Mouse (Mus musculus) heart, embryonic 11.5 days (tissue): ENCODE results near the gene Rab43. TPM values are rescaled to one million over a fixed set of nuclear protein-coding genes. Genes with fewer than 3 reads are reported as not detected.
"Not testable (repeated sequence)": the region's sequence is repeated elsewhere in the genome, so short reads cannot be mapped to it uniquely, and the experiment has no call there.

ENCODE experiments used
- ATAC-seq: fragments of 200-750 bp; cut with Nextera tagmentation; replicated peaks from 2 replicates; pipeline ENCODE4 v1.8.0; 2017; ENCODE audit warnings: moderate library complexity; ENCODE audit not compliant: insufficient number of reproducible peaks, low FRiP score, low TSS enrichment
- H3K27ac ChIP-seq: fragments of 300-500 bp; sonication (generic); 2 replicates; pipeline ENCODE4 v1.5.1; 2014; ENCODE audit warnings: mild to moderate bottlenecking, low read depth, low read length
- H3K27me3 ChIP-seq: fragments of 300-500 bp; sonication (generic); 2 replicates; pipeline ENCODE4 v1.6.1; 2014; ENCODE audit warnings: mild to moderate bottlenecking, low read length, mixed read lengths; ENCODE audit not compliant: control insufficient read depth, insufficient read depth
- H3K36me3 ChIP-seq: fragments of 300-500 bp; sonication (generic); 2 replicates; pipeline ENCODE4 v1.6.1; 2014; ENCODE audit warnings: mild to moderate bottlenecking, low read length, moderate library complexity, mixed read lengths; ENCODE audit not compliant: control insufficient read depth, insufficient read depth
- H3K4me1 ChIP-seq: fragments of 300-500 bp; sonication (generic); 2 replicates; pipeline ENCODE4 v1.6.1; 2014; ENCODE audit warnings: low read length; ENCODE audit not compliant: control insufficient read depth, insufficient read depth
- H3K4me2 ChIP-seq: fragments of 300-500 bp; sonication (generic); 2 replicates; pipeline ENCODE4 v1.6.1; 2014; ENCODE audit warnings: mild to moderate bottlenecking, moderate library complexity
- H3K4me3 ChIP-seq: fragments of 300-500 bp; sonication (generic); 2 replicates; pipeline ENCODE4 v1.5.1; 2014; ENCODE audit warnings: low read depth, low read length
- H3K9ac ChIP-seq: fragments of 300-500 bp; sonication (generic); 2 replicates; pipeline ENCODE4 v1.6.1; 2014; ENCODE audit warnings: mild to moderate bottlenecking, low read depth, low read length, moderate library complexity
- H3K9me3 ChIP-seq: fragments of 300-500 bp; sonication (generic); replicated peaks from 2 replicates; pipeline ENCODE4 v1.6.1; 2016; ENCODE audit warnings: low read length; ENCODE audit not compliant: control insufficient read depth
- WGBS: fragments of 180-500 bp; shearing (Covaris S2); extraction: QIAGEN DNeasy Blood & Tissue Kit; methylation state at CpG from one replicate; pipeline ENCODE4 v1.1.7; 2014; ENCODE audit not compliant: insufficient replicate concordance; 5-methylcytosine and 5-hydroxymethylcytosine counted together
- polyA plus RNA-seq: library from polyadenylated mRNA; unstranded; fragments of >200 nt; fragmentation: Nextera tagmentation; extraction: Ambion mirVana; gene quantifications from 2 replicates; pipeline ENCODE4 v1.2.1, GENCODE M21; 2014

The Rab43 gene
- polyA plus RNA-seq, 1 experiment from 2014 or later, result 6.4 TPM

GRCm38 (mm10) chr6:87776663-87777062 is 35.3 kb downstream of the Rab43 start:
- WGBS, result 86% methylated on average over 1 of the region's 1 CpGs
- no peak overlapping the region for H3K4me2 ChIP-seq
- ATAC-seq, result no peak
- H3K9ac ChIP-seq, result no peak overlapping the region
- 0 out of 2 replicates have a peak overlapping the region, but pooled peaks have one; percentile 15 for H3K27ac ChIP-seq
- H3K36me3 ChIP-seq, result no peaks in the 10 kb centered on the region
- no peaks in the 10 kb centered on the region for H3K4me1 ChIP-seq
- H3K9me3 ChIP-seq, result no peaks in the 10 kb centered on the region
- no peaks in the 10 kb centered on the region for H3K27me3 ChIP-seq
- H3K4me3 ChIP-seq, result no peak overlapping the region

- H3K27me3 ChIP-seq, result no peaks in the 10 kb centered on the region
- H3K27ac ChIP-seq, result no peak overlapping the region
- WGBS, result 66% methylated on average over 3 of the region's 3 CpGs
- no peaks in the 10 kb centered on the region for H3K36me3 ChIP-seq
- no peak overlapping the region for H3K4me3 ChIP-seq
- no peaks in the 10 kb centered on the region for H3K9me3 ChIP-seq
- no peak overlapping the region for H3K9ac ChIP-seq
- no peak overlapping the region for H3K4me2 ChIP-seq
- no peaks in the 10 kb centered on the region for H3K4me1 ChIP-seq
- ATAC-seq, result peak; percentile 61; the same call in 1 of the 2 replicates
These were observed 36.2 kb downstream of the Rab43 start for GRCm38 (mm10) chr6:87775588-87776245.

- Histone ChIP-seq H3K9me3 (no peaks in the 10 kb centered on the region), H3K9ac (no peak overlapping the region), H3K27ac (no peak overlapping the region), H3K4me2 (no peak overlapping the region), H3K4me1 (no peaks in the 10 kb centered on the region), H3K27me3 (no peaks in the 10 kb centered on the region), H3K36me3 (no peaks in the 10 kb centered on the region), H3K4me3 (no peak overlapping the region)
- no peak for ATAC-seq
- 79% methylated on average over 9 of the region's 9 CpGs for WGBS
These were observed 37.1 kb downstream of the Rab43 start for GRCm38 (mm10) chr6:87774909-87775308.

- Histone ChIP-seq H3K27me3 (no peaks in the 10 kb centered on the region), H3K36me3 (no peaks in the 10 kb centered on the region), H3K4me3 (no peak overlapping the region), H3K4me2 (no peak overlapping the region), H3K9ac (no peak overlapping the region), H3K9me3 (no peaks in the 10 kb centered on the region), H3K27ac (no peak overlapping the region), H3K4me1 (no peaks in the 10 kb centered on the region)
- WGBS, result 50% methylated on average over 1 of the region's 1 CpGs
- ATAC-seq, result no peak
These were observed 37.5 kb downstream of the Rab43 start for GRCm38 (mm10) chr6:87774466-87774865.

GRCm38 (mm10) chr6:87770626-87771025 is 41.3 kb downstream of the Rab43 start:
- no peaks in the 10 kb centered on the region for H3K4me1 ChIP-seq
- no peak overlapping the region for H3K9ac ChIP-seq
- H3K9me3 ChIP-seq, result no peaks in the 10 kb centered on the region
- H3K4me3 ChIP-seq, result no peak overlapping the region
- H3K4me2 ChIP-seq, result no peak overlapping the region
- H3K27me3 ChIP-seq, result no peaks in the 10 kb centered on the region
- no peak for ATAC-seq
- H3K27ac ChIP-seq, result no peak overlapping the region
- H3K36me3 ChIP-seq, result no peaks in the 10 kb centered on the region
- WGBS, result 53% methylated on average over 8 of the region's 8 CpGs

GRCm38 (mm10) chr6:87764296-87764695 is 47.7 kb downstream of the Rab43 start:
- not testable (repeated sequence) for H3K36me3 ChIP-seq, H3K4me2 ChIP-seq, H3K9me3 ChIP-seq, H3K9ac ChIP-seq, ATAC-seq, H3K27me3 ChIP-seq, H3K4me3 ChIP-seq, H3K4me1 ChIP-seq, H3K27ac ChIP-seq
- WGBS, result 89% methylated on average over 2 of the region's 2 CpGs

GRCm38 (mm10) chr6:87763376-87764280 is 48.3 kb downstream of the Rab43 start:
- Histone ChIP-seq H3K4me1 (no peaks in the 10 kb centered on the region), H3K27me3 (no peaks in the 10 kb centered on the region), H3K4me3 (no peak overlapping the region), H3K9me3 (no peaks in the 10 kb centered on the region), H3K36me3 (no peaks in the 10 kb centered on the region), H3K9ac (no peak overlapping the region), H3K27ac (no peak overlapping the region; the same call in 1 of the 2 replicates), H3K4me2 (no peak overlapping the region)
- peak; percentile 86 for ATAC-seq
- 55% methylated on average over 4 of the region's 4 CpGs for WGBS

GRCm38 (mm10) chr6:87762161-87762560 is 49.8 kb downstream of the Rab43 start:
- Histone ChIP-seq H3K4me3 (no peak overlapping the region), H3K4me1 (no peaks in the 10 kb centered on the region), H3K9ac (no peak overlapping the region), H3K27ac (no peak overlapping the region), H3K4me2 (no peak overlapping the region), H3K27me3 (no peaks in the 10 kb centered on the region), H3K9me3 (no peaks in the 10 kb centered on the region), H3K36me3 (no peaks in the 10 kb centered on the region)
- WGBS, result 74% methylated on average over 5 of the region's 5 CpGs
- ATAC-seq, result no peak
